Mouse (Mus musculus) forebrain, postnatal 0 days (tissue): ENCODE measurements around the gene Hoxa4. TPM values are rescaled to one million over a fixed set of nuclear protein-coding genes. Genes with fewer than 3 reads are reported as not detected.

ENCODE experiments used
- ATAC-seq: fragments of 200-750 bp; cut with Nextera tagmentation; 2 replicates; pipeline ENCODE4 v1.8.0; 2017; ENCODE audit warnings: mild to moderate bottlenecking, moderate library complexity
- DNase-seq: peaks from one replicate; pipeline ENCODE4 v3.0.0-alpha.2; 2015
- H3K27ac ChIP-seq: fragments of 300-500 bp; sonication (generic); 2 replicates; pipeline ENCODE4 v1.5.1; 2014; ENCODE audit warnings: low read depth, mild to moderate bottlenecking, antibody characterized with exemption, low read length, moderate library complexity, mixed read lengths
- H3K27me3 ChIP-seq: fragments of 300-500 bp; sonication (generic); 2 replicates; pipeline ENCODE4 v1.6.1; 2014; ENCODE audit warnings: mild to moderate bottlenecking, low read length, mixed read lengths; ENCODE audit not compliant: insufficient read depth
- H3K36me3 ChIP-seq: fragments of 300-500 bp; sonication (generic); 2 replicates; pipeline ENCODE4 v1.6.1; 2014; ENCODE audit warnings: mild to moderate bottlenecking, moderate library complexity; ENCODE audit not compliant: insufficient read depth
- H3K4me1 ChIP-seq: fragments of 300-500 bp; sonication (generic); 2 replicates; pipeline ENCODE4 v1.6.1; 2014; ENCODE audit warnings: antibody characterized with exemption; ENCODE audit not compliant: insufficient read depth
- H3K4me2 ChIP-seq: fragments of 300-500 bp; sonication (generic); 2 replicates; pipeline ENCODE4 v1.6.1; 2014; ENCODE audit warnings: low read depth, mild to moderate bottlenecking, moderate library complexity
- H3K4me3 ChIP-seq: fragments of 300-500 bp; sonication (generic); 2 replicates; pipeline ENCODE4 v1.5.1; 2014; ENCODE audit warnings: low read depth, low read length, mixed read lengths
- H3K9ac ChIP-seq: fragments of 300-500 bp; sonication (generic); 2 replicates; pipeline ENCODE4 v1.6.1; 2014; ENCODE audit warnings: mild to moderate bottlenecking
- H3K9me3 ChIP-seq: fragments of 300-500 bp; sonication (generic); 2 replicates; pipeline ENCODE4 v1.6.1; 2016; ENCODE audit warnings: low read length
- CTCF ChIP-seq: sonication (generic); IDR thresholded peaks from 2 replicates; pipeline ENCODE4 v1.5.1; 2016; ENCODE audit warnings: antibody characterized with exemption, control low read depth, low read depth
- WGBS: fragments of 180-500 bp; shearing (Covaris S2); extraction: QIAGEN DNeasy Blood & Tissue Kit; methylation state at CpG from one replicate; pipeline ENCODE4 v1.1.7; 2014; 5-methylcytosine and 5-hydroxymethylcytosine counted together
- polyA plus RNA-seq: library from polyadenylated mRNA; unstranded; fragments of >200 nt; fragmentation: Nextera tagmentation; extraction: Ambion mirVana; gene quantifications from 2 replicates; pipeline ENCODE4 v1.2.1, GENCODE M21; 2015
- total RNA-seq: library from RNA; depleted of rRNA; stranded (reverse); fragments of >200 nt; gene quantifications from 2 replicates; pipeline ENCODE4 v1.2.3, GENCODE M21; 2014

Hoxa4 gene
- total and polyA plus RNA-seq, 2 experiments from 2014 or later: not detected

- no peaks in the 10 kb centered on the region for H3K36me3 ChIP-seq
- H3K4me3 ChIP-seq: no peak overlapping the region
- no peak for ATAC-seq
- TF ChIP-seq CTCF: no peak
- H3K4me1 ChIP-seq: no peaks in the 10 kb centered on the region
- WGBS: 2% methylated on average over 6 of the region's 6 CpGs
- no peak overlapping the region for H3K27ac ChIP-seq
- H3K4me2 ChIP-seq: no peak overlapping the region
- H3K9me3 ChIP-seq: no peaks in the 10 kb centered on the region
- DNase-seq: no peak
- no peak overlapping the region for H3K9ac ChIP-seq
- H3K27me3 ChIP-seq: peaks cover 95% of the 10 kb centered on the region
These were observed 15.2 kb downstream of the Hoxa4 start for GRCm38 (mm10) chr6:52176391-52176790.

GRCm38 (mm10) chr6:52175864-52176263 is 15.7 kb downstream of the Hoxa4 start:
- no peak for DNase-seq
- peaks cover 95% of the 10 kb centered on the region for H3K27me3 ChIP-seq
- H3K9me3 ChIP-seq: no peaks in the 10 kb centered on the region
- no peak for ATAC-seq
- WGBS: 7% methylated on average over 22 of the region's 35 CpGs
- no peak overlapping the region for H3K9ac ChIP-seq
- H3K27ac ChIP-seq: no peak overlapping the region
- H3K4me3 ChIP-seq: no peak overlapping the region
- H3K36me3 ChIP-seq: no peaks in the 10 kb centered on the region
- no peak overlapping the region for H3K4me2 ChIP-seq
- no peaks in the 10 kb centered on the region for H3K4me1 ChIP-seq
- TF ChIP-seq CTCF: no peak

DNA sequence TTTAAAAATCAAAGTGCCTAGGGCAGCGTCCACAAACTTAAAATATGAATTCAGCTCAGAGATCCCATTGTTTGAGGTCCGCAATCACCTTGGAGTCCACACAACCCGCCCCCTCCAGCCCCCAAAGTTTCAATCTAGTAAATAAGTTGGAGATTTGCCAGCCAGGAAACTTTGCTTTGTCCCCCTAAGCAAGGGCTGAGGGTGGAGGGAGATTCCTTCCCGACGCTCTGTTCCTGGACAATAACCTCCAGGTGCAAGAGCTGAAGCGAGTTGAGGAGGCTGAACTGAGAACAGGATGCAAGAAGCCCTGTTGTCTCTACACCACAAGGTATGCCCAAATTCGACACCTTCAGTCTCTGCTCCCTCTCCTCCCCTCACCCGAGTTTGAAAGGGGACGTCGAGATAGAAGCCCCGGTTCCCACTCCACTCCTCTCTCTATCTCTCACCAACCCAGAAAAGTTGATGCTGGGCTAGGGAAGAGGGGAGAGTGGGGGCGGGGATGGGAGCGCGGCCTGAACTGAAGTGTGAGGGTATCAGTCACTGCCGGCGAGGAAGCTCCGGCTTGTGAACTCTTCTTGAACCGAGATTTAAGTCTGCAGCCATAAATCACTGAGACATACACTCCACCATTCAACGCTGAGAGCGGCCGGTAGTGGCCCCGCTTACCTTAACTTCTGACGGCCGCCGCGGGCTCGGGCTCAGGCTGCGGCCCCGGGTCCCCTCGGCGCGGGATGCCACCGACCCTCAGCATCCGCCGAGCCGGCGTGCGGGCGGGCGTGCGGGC is 16.4 kb downstream of the Hoxa4 start:
- no peak for TF ChIP-seq CTCF
- ATAC-seq (no peak), DNase-seq (no peak)
- no peaks in the 10 kb centered on the region for H3K4me1 ChIP-seq
- WGBS: 1% methylated on average over 41 of the region's 41 CpGs
- no peak overlapping the region for H3K4me2 ChIP-seq
- no peak overlapping the region for H3K9ac ChIP-seq
- H3K27ac ChIP-seq: no peak overlapping the region
- H3K36me3 ChIP-seq: no peaks in the 10 kb centered on the region
- no peak overlapping the region for H3K4me3 ChIP-seq
- peaks cover 95% of the 10 kb centered on the region for H3K27me3 ChIP-seq
- no peaks in the 10 kb centered on the region for H3K9me3 ChIP-seq

- no peak overlapping the region for H3K27ac ChIP-seq
- no peaks in the 10 kb centered on the region for H3K9me3 ChIP-seq
- no peaks in the 10 kb centered on the region for H3K4me1 ChIP-seq
- no peak overlapping the region for H3K4me3 ChIP-seq
- H3K36me3 ChIP-seq: no peaks in the 10 kb centered on the region
- ATAC-seq (no peak), DNase-seq (no peak)
- no peak overlapping the region for H3K9ac ChIP-seq
- H3K4me2 ChIP-seq: no peak overlapping the region
- no peak for TF ChIP-seq CTCF
- 8% methylated on average over 4 of the region's 4 CpGs for WGBS
- peaks cover 92% of the 10 kb centered on the region for H3K27me3 ChIP-seq
These were observed 17.9 kb downstream of the Hoxa4 start for GRCm38 (mm10) chr6:52173648-52174047.

DNA sequence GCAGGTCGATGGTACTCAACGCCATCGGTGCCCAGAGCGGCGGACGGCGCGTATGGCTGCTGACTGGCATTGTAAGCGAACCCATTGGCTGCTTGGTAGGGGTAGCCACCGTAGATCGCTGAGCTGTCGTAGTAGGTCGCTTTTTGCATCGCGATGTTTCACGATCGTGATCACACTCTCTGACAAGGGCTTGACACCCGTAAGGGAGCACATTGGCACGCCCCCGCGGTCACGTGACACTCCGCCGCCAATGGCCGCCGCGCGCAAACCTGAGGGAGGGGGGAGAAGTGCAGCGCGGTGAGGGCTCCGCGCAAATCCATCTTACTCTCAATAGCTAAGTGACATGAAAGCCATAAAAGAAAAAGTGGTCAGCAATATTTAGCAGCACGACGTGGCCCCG is 19.1 kb downstream of the Hoxa4 start:
- WGBS: under 1% methylated on average over 35 of the region's 35 CpGs

DNA sequence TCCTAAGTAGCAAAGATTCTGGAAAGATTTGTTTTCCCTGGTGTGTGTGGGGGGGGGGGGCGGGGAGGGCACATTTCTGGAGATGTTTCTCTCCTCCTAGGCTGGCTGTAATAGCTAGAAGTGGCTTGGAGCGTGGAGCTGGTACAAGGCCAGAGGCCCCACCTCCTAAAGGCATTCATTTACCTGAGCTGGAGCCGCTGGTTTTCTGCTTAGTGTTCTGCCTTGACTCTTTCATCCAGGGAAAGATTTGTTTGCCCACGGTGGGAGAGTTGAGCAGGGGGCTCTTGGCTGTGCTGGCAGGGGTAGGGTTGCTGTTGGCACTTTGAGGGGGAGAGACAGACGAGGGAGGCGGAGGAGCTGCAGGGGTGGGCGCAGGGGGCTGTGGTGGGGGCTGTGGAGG is 19.6 kb downstream of the Hoxa4 start:
- no peak for DNase-seq
- H3K9me3 ChIP-seq: no peaks in the 10 kb centered on the region
- no peak overlapping the region for H3K27ac ChIP-seq
- H3K4me1 ChIP-seq: no peaks in the 10 kb centered on the region
- H3K4me3 ChIP-seq: no peak overlapping the region
- no peaks in the 10 kb centered on the region for H3K36me3 ChIP-seq
- peaks cover 90% of the 10 kb centered on the region for H3K27me3 ChIP-seq
- no peak overlapping the region for H3K9ac ChIP-seq
- TF ChIP-seq CTCF: no peak
- WGBS: 6% methylated on average over 7 of the region's 7 CpGs
- no peak for ATAC-seq
- H3K4me2 ChIP-seq: no peak overlapping the region

More for the DNA sequence above, 19.1 kb downstream of the Hoxa4 start:
- no peak for TF ChIP-seq CTCF
- no peaks in the 10 kb centered on the region for H3K4me1 ChIP-seq
- no peak overlapping the region for H3K27ac ChIP-seq
- no peak; the same call in 1 of the 2 replicates for ATAC-seq
- no peaks in the 10 kb centered on the region for H3K36me3 ChIP-seq
- no peak for DNase-seq
- H3K4me2 ChIP-seq: no peak overlapping the region
- no peak overlapping the region for H3K9ac ChIP-seq
- H3K9me3 ChIP-seq: no peaks in the 10 kb centered on the region
- H3K4me3 ChIP-seq: no peak overlapping the region
- H3K27me3 ChIP-seq: peaks cover 93% of the 10 kb centered on the region

GRCm38 (mm10) chr6:52171331-52171730 is 20.2 kb downstream of the Hoxa4 start:
- Histone ChIP-seq H3K9ac (no peak overlapping the region), H3K27ac (no peak overlapping the region), H3K27me3 (peaks cover 90% of the 10 kb centered on the region), H3K4me3 (no peak overlapping the region), H3K9me3 (no peaks in the 10 kb centered on the region), H3K4me1 (no peaks in the 10 kb centered on the region), H3K4me2 (no peak overlapping the region), H3K36me3 (no peaks in the 10 kb centered on the region)
- no peak for ATAC-seq
- DNase-seq: no peak
- 4% methylated on average over 4 of the region's 4 CpGs for WGBS
- TF ChIP-seq CTCF: no peak
